Mouse (Mus musculus): ENCODE results near the gene Krt35. TPM values are rescaled to one million over a fixed set of nuclear protein-coding genes. Genes with fewer than 3 reads are reported as not detected.

The Krt35 gene
- polyA plus RNA-seq, 1 experiment from 2014 or later, result not detected

DNA sequence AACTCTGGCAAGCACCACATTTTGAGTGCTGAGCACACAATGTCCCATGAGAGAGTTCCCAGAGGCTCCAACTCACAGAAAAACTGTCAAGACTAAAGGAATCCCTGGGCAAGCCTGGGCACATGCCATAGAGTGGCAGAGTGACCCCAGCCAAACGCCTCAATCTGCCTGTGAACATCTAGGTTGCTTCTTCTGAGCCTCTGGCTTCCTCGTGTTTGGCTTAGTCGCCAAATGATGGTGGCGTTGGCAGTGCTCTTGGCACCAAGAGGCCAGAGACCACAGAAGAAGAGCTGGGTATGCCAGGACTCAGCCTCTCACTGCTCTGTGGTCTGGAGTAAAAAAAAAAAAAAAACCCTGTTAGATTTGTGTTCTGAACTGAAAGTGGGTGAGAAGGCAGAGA, 4.3 kb upstream of the Krt35 start:
- Histone ChIP-seq H3K79me2 (ENCODE audit: inconsistent target) (no peaks in the 10 kb centered on the region), H3K4me3 (ENCODE audit: inconsistent target) (no peak overlapping the region), H3K27ac (no peak overlapping the region), H3K36me3 (ENCODE audit: inconsistent target) (no peaks in the 10 kb centered on the region)
- WGBS (ENCODE audit: missing documents), result 83% methylated on average over 4 of the region's 4 CpGs

DNA sequence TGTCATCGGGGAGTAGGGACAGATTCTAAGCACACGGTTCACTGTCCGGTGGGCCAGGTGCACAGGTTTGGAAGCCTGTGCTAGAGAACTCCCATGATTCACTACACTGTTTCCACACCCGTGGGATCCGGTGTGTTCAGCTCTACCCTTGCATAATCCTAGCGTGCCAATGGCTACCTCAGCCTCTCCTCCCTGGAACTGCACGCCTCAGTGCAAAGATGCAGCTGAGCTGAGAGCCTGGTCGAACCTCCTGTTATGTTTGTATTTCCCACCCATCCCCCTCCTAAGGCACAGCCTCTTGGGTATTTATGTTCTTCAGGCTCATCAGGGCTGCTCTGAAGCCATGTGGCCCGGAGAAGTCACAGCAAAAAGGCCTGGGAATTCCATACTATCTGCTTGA, 1.8 kb upstream of the Krt35 start:
- H3K36me3 ChIP-seq (ENCODE audit: inconsistent target), result no peaks in the 10 kb centered on the region
- H3K79me2 ChIP-seq (ENCODE audit: inconsistent target), result no peaks in the 10 kb centered on the region
- H3K27ac ChIP-seq, result no peak overlapping the region
- H3K4me3 ChIP-seq (ENCODE audit: inconsistent target), result no peak overlapping the region
- 89% methylated on average over 9 of the region's 9 CpGs for WGBS (ENCODE audit: missing documents)

DNA sequence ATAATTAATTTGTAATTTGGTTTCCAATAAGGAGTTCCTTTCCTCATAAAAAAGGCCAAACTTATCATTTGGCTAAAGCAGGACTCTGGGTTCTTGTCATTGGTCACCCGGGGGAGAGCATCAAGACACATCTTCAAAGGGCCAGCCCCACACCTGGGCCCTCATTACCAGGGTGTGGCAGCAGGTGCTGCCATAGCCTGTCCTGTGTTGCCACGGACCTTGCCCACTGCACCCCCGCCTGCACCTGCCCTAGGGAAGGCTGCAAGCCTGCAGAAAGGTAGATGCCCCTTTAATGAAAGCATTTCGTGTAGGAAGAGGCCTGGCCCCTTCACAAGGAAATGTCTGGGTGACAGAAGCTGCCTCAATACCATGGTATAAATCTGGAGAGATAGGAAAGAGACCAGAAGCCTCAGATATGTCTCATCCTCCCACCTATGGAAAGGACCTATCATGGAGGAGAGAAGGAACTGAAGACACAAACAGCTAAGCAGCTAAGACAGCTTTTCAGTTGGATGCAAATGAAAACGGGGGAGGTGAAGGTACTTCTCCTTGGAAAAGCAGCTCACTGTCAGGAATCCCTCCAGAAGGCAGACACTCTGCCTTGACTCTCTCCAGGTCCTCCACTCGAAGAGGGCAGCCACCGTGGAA, 7.5 kb downstream of the Krt35 start:
- no peaks in the 10 kb centered on the region for H3K79me2 ChIP-seq (ENCODE audit: inconsistent target)
- H3K36me3 ChIP-seq (ENCODE audit: inconsistent target), result no peaks in the 10 kb centered on the region
- WGBS (ENCODE audit: missing documents), result 68% methylated on average over 7 of the region's 7 CpGs
- H3K27ac ChIP-seq, result no peak overlapping the region
- H3K4me3 ChIP-seq (ENCODE audit: inconsistent target), result no peak overlapping the region

DNA sequence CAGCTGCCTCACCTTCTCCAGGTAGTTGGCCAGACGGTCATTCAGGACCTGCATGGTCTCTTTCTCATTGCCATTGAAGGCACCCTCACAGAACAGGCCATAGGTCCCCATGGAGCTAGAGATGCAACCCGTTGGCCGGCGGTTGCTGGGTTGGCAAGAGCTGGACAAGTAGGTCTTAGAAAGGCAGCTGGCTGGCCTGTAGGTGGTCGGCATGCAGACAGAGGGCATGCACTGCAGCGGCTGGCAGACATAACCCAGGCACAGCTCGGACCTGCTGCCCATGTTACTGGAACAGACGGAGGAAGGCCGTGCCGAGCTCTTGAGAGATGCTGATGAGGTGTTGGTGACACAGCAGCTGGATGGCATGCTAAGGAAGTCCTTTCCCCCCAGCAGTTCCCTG, 8.2 kb downstream of the Krt35 start, which contains the start of gene Krt32:
Gene Krt32, minus strand, starts transcription at position 366 of the 400 bp plus-strand sequence.
- no peak within 1 kb of the TSS for H3K27ac ChIP-seq
- H3K79me2 ChIP-seq (ENCODE audit: inconsistent target), result no peaks in the 10 kb centered on the region
- H3K36me3 ChIP-seq (ENCODE audit: inconsistent target), result no peaks in the 10 kb centered on the region
- no peak within 1 kb of the TSS for H3K4me3 ChIP-seq (ENCODE audit: inconsistent target)
- WGBS (ENCODE audit: missing documents), result 98% methylated on average over 8 of the region's 10 CpGs

DNA sequence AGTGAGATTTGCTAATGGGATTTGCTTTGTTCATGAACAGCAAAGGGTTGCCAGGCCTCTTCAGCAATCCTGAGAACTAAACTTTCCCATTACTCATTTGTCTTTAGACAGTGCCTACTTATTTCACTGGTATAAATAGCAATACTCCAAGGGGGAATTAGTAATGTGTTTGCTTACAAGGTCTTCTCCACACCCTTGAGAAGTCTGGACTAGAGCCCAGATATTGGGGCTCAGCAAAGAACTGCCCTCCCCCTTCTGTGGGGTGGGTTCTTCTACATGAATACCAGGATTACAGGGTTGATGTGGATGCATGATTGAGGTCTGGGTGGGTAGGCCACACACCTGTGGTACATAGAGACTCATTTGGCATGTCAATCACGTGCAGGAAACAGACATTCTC, 22.2 kb downstream of the Krt35 start:
- H3K4me3 ChIP-seq (ENCODE audit: inconsistent target), result no peak overlapping the region
- no peaks in the 10 kb centered on the region for H3K36me3 ChIP-seq (ENCODE audit: inconsistent target)
- no peak overlapping the region for H3K27ac ChIP-seq
- no peaks in the 10 kb centered on the region for H3K79me2 ChIP-seq (ENCODE audit: inconsistent target)
- 40% methylated on average over 1 of the region's 1 CpGs for WGBS (ENCODE audit: missing documents)

DNA sequence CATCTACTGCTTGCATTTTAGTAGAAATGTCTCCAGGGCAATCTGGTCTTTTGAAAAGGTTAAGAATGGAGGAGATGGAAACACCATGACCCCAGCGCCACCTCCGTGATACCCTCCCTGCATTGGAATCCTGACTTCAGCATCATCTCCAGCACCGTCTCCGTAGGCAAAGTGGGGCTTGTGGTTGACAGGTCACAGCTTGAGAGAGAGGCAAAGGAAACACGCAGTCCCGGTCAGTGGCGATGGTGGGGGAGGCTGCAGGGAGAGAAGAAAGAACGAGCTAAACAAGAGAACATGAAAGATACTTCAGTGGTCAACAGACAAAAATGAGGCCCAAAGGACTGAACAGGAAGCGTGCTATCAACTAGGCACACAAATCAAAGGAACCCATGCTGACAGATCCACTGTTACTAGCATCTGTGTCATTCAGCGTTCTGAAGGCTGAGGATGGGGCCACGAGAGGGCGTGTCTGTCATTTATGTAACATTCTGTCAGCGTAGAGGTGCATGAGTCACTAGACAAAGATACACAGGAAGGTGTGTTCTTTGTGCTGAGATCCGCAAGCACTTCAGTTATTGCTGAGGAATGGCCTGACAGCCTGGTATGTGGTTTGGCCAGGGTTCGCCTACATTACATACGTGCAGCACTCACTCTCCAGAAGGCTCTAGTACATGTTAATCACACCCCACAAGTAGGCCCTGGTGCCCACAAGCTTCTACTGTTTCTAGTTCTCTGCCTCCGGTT, 28.6 kb downstream of the Krt35 start:
- H3K36me3 ChIP-seq (ENCODE audit: inconsistent target), result no peaks in the 10 kb centered on the region
- H3K79me2 ChIP-seq (ENCODE audit: inconsistent target), result no peaks in the 10 kb centered on the region
- H3K4me3 ChIP-seq (ENCODE audit: inconsistent target), result no peak overlapping the region
- WGBS (ENCODE audit: missing documents), result 84% methylated on average over 17 of the region's 17 CpGs
- no peak overlapping the region for H3K27ac ChIP-seq

DNA sequence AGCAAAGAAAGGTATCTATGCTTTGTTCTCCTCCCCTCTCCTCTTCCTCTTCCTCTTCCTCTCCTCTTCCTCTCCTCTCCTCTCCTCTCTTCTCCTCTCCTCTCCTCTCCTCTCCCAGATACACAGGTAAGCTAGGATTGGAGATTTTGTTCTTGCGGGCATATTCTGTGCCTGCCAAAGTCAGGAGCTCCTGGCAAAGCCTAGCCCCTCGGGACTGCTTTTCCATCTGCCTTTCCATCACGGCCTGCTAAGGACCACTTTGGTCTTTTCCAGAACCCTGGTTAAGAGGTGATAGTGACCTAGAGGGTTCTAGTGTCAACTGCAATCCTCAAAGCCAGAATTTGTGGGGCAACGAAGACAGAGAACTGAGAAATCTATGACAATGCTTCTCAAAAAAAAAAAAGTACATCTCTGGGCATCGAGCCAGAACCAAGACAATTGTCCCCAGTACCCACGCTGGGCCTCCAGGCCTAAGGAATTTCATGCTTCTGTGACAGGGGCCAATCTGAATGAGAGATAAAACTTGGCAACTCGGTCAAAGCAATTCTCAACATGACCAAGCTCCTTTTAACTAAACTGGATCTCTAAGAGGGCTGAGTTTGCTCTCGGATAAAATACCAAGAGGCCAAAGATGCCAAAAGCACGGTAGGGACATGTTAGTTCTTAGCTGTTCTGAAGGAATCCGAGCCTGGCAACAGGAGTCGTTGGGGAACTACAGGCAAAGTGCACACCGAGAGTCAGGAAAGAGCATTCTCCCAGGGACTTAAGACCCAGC, 29.6 kb downstream of the Krt35 start:
- Histone ChIP-seq H3K4me3 (ENCODE audit: inconsistent target) (no peak overlapping the region), H3K27ac (no peak overlapping the region), H3K36me3 (ENCODE audit: inconsistent target) (no peaks in the 10 kb centered on the region), H3K79me2 (ENCODE audit: inconsistent target) (no peaks in the 10 kb centered on the region)
- WGBS (ENCODE audit: missing documents), result 91% methylated on average over 12 of the region's 12 CpGs

DNA sequence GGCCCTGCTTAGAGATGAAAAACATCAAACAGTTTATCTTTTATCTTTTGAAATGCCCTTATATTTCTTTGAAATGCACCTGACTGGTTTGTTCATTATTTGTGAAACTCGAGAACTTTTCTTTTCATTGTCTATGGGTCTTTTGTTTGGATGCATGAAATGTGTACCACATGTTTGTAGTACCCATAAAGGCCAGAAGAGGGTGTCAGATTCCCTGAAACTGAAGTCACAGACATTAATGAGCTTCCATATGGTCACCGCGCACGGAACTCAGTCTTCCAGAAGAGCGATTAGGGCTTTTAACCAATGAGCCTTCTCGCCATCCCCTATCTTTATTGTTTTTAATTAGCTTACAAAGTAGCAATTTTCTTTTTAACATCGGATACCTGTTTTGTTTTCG, 37.2 kb downstream of the Krt35 start:
- H3K27ac ChIP-seq, result no peak overlapping the region
- H3K4me3 ChIP-seq (ENCODE audit: inconsistent target), result no peak overlapping the region
- WGBS (ENCODE audit: missing documents), result 85% methylated on average over 7 of the region's 8 CpGs
- no peaks in the 10 kb centered on the region for H3K36me3 ChIP-seq (ENCODE audit: inconsistent target)
- no peaks in the 10 kb centered on the region for H3K79me2 ChIP-seq (ENCODE audit: inconsistent target)

DNA sequence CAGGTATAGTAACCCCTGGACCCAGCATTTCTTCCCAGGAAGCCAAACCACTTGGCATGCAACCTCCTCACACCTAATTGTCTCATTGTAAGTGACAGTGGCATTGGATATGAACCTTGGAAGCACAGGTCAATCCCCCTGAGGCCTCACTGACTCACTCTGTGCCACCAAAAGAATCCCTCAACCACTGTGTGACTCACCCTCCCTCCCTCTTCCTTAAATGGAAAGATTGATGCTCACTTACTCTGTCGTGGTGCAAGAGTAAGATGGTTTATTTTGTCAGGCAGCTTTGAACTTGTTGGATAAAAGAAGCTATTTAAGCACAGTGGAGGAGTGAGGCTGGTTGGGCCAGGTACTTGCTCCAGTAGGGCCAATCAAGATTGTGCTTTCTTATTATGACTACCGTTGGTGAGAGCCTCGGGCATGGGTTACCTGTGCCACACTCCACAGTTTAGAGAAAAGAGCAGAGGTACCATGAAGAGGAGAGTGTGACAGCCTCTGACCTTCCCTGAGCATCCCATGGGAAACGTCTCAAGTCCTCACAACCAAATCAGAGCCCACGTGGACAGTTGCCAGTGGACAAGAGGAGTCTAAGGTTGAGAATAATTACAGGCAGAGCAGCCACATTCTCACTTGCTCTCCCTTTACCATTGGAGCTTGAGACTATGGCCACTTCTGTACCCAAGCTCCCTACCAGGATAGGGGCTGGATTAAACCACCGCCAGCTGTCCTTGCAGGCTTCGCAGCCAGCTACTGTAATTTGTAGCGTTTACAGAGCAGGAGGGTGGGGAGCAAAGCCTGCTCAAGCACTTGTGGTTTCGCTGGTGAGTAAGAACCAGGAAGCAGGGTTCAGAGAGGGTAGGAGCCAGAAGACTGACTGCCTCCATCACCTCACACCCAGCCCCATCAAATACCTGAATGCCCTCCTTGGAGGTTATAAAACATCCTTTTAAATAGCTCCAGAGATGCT, 40.1 kb downstream of the Krt35 start:
- Histone ChIP-seq H3K4me3 (ENCODE audit: inconsistent target) (no peak overlapping the region), H3K27ac (no peak overlapping the region), H3K36me3 (ENCODE audit: inconsistent target) (no peaks in the 10 kb centered on the region), H3K79me2 (ENCODE audit: inconsistent target) (no peaks in the 10 kb centered on the region)
- 53% methylated on average over 9 of the region's 9 CpGs for WGBS (ENCODE audit: missing documents)

DNA sequence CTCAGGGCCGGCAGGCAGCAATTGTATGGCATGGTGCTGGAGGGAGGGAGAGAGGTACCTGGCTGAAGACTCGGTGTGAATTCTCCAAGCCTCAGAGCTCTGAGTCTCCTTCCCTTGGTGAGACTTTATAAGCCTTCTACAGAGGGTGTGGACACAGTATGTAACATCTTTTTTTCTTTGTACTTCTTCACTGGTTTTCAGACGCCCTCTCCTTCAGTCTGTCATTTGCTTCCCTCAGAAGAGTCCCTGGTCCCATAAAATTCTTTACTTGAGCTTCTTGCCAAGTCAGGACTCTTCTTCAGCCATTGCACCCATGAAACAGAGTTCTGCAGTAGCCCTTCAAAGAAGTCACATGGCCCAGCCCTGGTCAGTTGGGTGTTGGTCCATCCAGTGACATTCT, 45.6 kb downstream of the Krt35 start, which contains the start of gene Krt31:
Gene Krt31, minus strand, starts transcription at position 101 of the 400 bp plus-strand sequence.
- WGBS (ENCODE audit: missing documents), result 75% methylated on average over 3 of the region's 3 CpGs
- Histone ChIP-seq H3K4me3 (ENCODE audit: inconsistent target) (no peak within 1 kb of the TSS), H3K36me3 (ENCODE audit: inconsistent target) (no peaks in the 10 kb centered on the region), H3K79me2 (ENCODE audit: inconsistent target) (no peaks in the 10 kb centered on the region), H3K27ac (no peak within 1 kb of the TSS)

DNA sequence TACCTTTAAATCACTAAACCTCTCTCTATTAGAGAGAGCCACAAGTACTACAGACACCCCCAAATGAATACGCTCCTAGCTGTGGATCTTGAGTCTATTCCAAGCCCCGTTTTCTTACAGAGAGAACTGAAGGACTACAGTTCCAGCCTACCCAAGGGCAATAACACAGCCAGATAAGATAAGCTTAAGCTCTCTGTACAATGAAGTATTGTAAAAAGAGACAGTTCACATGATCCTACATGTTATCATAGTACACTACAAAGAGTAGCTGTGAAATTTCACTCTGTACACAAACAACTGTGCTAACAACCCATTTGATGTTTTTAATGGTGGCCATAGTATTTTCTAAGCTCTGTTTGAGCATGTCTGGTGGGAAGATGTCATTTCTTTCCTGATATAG, 48.8 kb downstream of the Krt35 start:
- H3K79me2 ChIP-seq (ENCODE audit: inconsistent target), result no peaks in the 10 kb centered on the region
- 91% methylated on average over 2 of the region's 2 CpGs for WGBS (ENCODE audit: missing documents)
- no peaks in the 10 kb centered on the region for H3K36me3 ChIP-seq (ENCODE audit: inconsistent target)
- no peak overlapping the region for H3K27ac ChIP-seq
- H3K4me3 ChIP-seq (ENCODE audit: inconsistent target), result no peak overlapping the region

DNA sequence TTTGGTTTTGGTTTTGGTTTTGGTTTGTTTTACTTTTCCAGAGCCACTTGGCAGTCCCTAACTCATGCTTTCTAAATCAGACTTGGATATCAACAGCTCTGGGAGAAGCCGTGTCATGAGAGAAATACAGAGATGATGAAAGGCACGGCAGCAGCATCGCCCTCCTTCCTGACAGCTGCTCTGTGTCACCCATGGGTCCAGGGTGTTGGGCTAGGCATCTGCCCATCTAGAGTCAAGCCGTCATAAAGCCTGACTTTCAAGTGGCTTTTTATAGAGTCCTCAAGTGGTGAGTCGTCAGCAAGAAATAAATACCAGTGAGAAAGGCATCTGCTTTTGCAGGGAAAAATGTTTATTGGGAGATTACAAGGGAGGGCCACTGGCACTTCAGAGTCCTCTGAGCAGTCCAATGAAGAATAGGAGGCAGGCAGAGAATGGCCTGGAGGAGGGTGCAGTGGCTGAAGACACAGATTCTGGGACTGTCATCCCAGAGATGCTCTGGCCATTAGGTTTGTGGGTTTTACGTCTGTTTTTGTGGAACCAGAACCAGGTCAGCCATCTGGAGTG, 49.7 kb downstream of the Krt35 start:
- H3K27ac ChIP-seq, result no peak overlapping the region
- H3K4me3 ChIP-seq (ENCODE audit: inconsistent target), result no peak overlapping the region
- no peaks in the 10 kb centered on the region for H3K79me2 ChIP-seq (ENCODE audit: inconsistent target)
- no peaks in the 10 kb centered on the region for H3K36me3 ChIP-seq (ENCODE audit: inconsistent target)
- WGBS (ENCODE audit: missing documents), result 74% methylated on average over 6 of the region's 6 CpGs
